Mouse (Mus musculus): ENCODE measurements around the gene Bri3. TPM values are rescaled to one million over a fixed set of nuclear protein-coding genes. Genes with fewer than 3 reads are reported as not detected.
A peak's percentile ranks its signal among the peaks of the same experiment; 100 is the strongest.

The Bri3 gene
- total RNA-seq, 2 experiments from 2014 or later: 33.8 to 35.6 TPM

GRCm38 (mm10) chr5:144258131-144258611, 13.9 kb downstream of the Bri3 start:
- peak; percentile 38 to 52 for DNase-seq
- intact Hi-C loops (cut with DNase I): loop anchor here (5.0 kb wide), 2 partner anchors 36 to 99 kb away; partner anchors contain the start of genes Baiap2l1 and Tecpr1

DNA sequence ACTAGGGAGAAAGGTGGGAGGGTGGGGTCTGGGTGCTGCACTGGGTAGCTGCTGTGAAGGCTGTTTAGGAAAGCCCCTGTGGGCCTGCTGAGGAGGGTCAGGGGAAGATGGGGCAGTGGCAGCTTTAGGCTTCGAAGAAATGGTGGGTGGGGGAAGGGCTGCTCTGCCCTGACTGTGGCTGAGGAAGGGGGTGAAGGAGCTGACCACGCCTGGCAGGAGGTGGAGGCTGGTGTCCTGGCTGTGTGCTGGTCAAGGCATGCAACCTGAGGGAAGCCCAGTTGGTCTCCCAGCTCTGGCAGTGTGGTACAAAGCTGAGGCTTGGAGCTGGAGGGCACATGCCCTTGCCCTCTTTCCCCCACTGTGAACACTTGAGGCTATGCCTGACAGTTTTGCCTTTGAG, 14.4 kb downstream of the Bri3 start:
- DNase-seq: no peak
- intact Hi-C loops (cut with DNase I): loop anchor here (5.0 kb wide), 2 partner anchors 36 to 99 kb away; partner anchors contain the start of genes Baiap2l1 and Tecpr1

- intact Hi-C loops (cut with DNase I): loop anchor here (5.0 kb wide), 2 partner anchors 37 to 98 kb away; partner anchors contain the start of genes Baiap2l1 and Tecpr1
- DNase-seq: no peak
These were observed 15.0 kb downstream of the Bri3 start for GRCm38 (mm10) chr5:144259228-144259627.

DNA sequence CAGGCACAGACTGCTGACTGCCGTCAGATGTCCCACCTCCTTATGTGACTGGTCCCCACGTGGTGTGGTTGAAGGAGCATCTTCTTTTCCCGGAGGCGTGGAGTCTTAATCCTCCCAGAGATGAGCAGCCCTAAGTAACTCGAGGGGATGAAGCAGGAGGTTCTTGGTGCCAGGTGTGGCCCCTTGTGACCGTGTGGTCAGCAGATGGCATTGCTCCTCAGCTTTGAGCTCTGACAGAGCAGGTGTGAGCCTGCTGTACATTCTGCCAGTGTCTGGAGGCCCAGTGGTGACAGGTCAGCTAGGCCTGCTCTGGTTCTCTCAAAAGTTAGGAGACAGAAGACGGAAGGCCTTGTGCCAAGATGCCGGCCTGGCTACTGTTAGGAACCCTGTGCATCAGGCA, 16.2 kb downstream of the Bri3 start:
- intact Hi-C loops (cut with DNase I): no loop called here
- DNase-seq: no peak

GRCm38 (mm10) chr5:144261309-144261708, 17.1 kb downstream of the Bri3 start:
- intact Hi-C loops (cut with DNase I): no loop called here
- no peak for DNase-seq

GRCm38 (mm10) chr5:144261829-144262228, 17.6 kb downstream of the Bri3 start:
- intact Hi-C loops (cut with DNase I): no loop called here
- DNase-seq: no peak

DNA sequence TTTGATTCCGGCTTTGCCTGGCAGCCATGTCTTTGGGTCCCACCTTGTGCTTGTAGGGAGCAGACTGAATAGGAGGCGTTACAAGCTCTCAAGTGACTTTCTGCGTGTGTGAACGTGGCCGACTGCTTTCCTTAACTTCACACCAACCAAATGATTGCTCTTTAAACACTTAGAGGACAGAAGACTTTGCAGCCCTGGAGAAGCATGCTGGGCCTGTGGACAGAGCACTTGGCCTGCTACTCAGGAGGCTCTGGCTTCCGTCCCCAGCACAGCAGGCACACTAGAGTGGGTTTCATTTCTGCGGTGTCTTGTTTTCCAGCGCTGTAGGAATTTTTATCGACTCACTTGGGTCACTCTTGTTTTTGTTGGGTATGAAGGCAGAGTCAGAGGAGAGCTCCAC, 18.8 kb downstream of the Bri3 start:
- intact Hi-C loops (cut with DNase I): no loop called here
- no peak for DNase-seq

DNA sequence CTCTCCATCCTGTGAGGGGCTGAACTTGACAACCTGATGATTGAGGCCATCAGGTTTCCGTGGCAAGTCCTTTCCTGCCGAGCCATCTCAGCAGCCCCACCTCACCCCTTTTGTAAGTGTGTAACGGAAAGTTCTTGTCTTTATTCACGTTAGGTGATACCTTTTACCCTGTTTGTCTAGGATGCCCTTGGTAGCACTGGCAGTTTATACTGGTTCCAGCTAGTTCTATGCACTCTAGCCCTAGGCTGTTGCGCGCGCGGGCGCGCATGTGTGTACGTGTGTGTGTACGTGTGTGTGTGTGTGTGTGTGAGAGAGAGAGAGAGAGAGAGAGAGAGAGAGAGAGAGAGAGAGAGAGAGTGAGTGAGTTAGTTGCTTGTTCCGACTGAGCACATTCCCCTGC, 19.3 kb downstream of the Bri3 start:
- DNase-seq: no peak
- intact Hi-C loops (cut with DNase I): no loop called here

DNA sequence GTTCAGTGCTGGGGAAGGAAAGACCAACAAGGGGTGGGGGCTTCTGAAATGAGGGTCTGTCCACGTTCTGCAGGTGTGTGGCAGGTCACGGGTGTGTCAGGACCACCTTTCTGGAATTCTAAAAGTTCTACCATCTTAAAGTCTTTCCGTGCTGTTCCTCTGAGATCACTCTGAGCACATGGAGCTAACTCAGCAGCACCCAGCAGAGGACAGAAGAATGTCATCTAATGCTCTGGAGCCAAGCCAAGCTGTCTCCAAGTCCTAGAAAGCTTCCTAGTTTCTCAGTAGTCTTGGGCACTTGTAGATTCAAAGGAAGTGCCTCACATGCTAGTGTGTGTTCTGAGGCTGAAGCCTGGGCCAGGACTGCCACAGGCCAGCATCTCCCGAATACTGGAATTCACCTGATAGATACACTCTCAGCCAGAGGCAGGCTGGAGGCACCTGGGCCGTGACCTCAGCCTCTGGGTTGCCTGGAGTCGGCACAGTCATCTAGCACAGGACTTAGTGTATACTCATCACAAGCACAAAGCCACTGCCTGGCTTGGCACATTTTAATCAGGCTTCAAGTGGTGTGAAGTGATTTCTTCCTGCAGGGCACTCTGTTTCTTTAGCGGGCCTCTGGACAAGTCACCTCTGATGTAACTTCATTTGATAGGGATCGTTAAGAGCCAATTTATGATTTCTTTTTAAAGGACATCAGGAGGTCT, 23.5 kb downstream of the Bri3 start:
- peak in 1 of 2 experiments; percentile 40 for DNase-seq
- intact Hi-C loops (cut with DNase I): no loop called here

- DNase-seq: no peak
- intact Hi-C loops (cut with DNase I): no loop called here
These were observed 25.7 kb downstream of the Bri3 start for GRCm38 (mm10) chr5:144269926-144270325.

DNA sequence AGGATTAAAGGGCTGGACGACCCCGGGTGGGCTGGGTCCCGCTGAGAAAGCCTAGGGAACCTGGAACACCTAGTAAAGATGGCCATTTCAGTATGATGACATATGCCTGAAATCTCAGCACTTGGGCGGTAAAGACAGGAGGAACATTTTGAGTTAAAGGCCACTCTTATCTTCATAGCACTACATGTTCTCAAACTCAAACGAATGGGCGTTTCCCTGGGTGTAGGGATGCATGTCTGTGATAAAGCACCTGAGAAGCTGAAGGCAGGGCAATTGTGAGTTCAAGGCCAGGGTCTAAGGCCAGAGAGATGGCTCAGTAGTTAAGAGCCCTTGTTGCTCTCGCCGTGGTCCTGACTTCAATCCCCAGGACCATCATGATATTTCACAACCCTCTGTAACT, 26.2 kb downstream of the Bri3 start:
- no peak for DNase-seq
- intact Hi-C loops (cut with DNase I): no loop called here

DNA sequence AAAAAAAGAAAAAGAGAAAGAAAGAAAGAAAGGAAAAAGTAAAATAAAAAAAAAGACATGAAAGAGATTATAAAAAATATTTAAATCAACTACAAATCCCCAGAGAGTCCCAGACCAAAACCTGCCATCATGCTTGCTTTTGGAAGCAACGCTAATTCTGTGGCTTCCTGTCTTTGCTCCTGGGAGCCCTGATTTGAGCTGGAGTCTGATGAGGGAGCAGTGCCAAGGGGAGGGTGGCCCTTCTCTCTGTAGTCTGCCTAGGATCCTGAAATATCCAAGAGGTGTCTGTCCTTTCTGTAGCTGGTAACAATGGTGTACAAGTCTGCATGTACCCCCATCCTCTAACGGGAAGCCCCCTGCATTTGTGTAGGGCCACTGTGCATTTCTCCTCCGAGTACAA, 26.9 kb downstream of the Bri3 start:
- intact Hi-C loops (cut with DNase I): no loop called here
- no peak for DNase-seq

GRCm38 (mm10) chr5:144271772-144272171, 27.5 kb downstream of the Bri3 start:
- no peak for DNase-seq
- intact Hi-C loops (cut with DNase I): no loop called here

DNA sequence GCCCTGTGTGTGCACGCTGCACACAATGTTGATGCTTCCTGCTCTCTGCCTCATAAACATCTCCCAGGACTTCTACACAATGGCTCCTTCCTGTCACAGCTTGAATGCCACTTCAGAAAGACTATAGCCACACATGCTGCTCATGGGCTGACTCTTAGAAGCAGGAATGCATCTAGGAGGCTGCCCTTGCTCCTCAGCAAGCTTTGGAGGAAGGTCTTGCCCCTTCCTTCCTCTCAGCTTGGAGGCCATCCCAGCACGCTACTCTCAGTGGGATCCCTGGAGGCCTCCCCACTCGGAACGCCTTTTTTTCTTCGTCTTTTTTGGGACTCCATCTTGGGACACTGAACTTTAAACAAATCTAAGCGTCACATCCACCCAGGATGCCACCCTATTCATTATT, 30.7 kb downstream of the Bri3 start:
- no peak for DNase-seq
- intact Hi-C loops (cut with DNase I): no loop called here

- intact Hi-C loops (cut with DNase I): no loop called here
- DNase-seq: peak in 1 of 2 experiments; percentile 15
These were observed 32.8 kb downstream of the Bri3 start for GRCm38 (mm10) chr5:144276898-144277630.

DNA sequence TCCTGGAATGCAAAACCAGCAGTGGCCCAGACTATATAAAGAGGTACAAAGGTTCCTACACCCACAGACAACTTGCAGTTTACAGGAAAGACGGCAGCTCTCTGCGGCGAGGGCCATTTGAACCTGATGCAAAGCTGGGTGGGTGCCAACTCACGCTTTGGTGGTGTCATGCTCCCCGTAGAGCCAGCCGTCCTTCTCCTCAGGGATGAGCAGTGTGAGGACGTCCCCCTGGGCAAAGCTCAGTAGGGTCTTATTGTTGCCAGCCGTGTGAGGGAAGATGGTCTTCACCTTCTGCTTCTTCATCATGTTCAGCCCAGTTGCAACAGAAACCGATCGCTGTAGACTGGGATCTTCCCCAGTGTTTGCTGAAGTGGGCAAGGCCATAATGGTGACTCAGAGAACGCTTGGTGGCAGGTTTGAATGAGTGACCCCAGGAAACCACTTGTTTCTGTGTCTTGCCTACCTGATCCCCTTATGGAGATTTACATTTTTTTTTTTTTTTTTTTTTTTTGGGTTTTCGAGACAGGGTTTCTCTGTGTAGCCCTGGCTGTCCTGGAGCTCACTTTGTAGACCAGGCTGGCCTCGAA, 34.2 kb downstream of the Bri3 start:
- DNase-seq: peak in 1 of 2 experiments; percentile 8
- intact Hi-C loops (cut with DNase I): no loop called here

- no peak for DNase-seq
- intact Hi-C loops (cut with DNase I): no loop called here
These were observed 34.9 kb downstream of the Bri3 start for GRCm38 (mm10) chr5:144279081-144279541.

DNA sequence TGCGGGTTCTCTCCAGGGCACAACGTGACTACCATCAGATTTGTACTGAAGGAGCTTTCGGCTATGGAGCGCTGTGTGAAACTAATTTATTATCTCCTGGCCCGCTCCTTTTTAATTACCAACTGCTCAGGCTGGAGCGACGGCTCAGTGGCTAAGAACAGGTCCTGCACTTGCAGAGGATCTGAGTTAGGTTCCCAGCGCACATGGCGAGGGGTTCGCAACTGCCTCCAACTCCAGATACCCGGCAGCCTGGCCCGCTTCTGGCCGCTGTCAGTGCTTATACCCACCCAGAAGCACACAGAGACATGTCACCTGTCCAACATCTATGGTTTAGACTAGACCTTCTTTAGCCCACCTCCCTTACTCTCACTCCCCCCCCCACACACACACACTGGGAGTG, 35.7 kb downstream of the Bri3 start:
- intact Hi-C loops (cut with DNase I): no loop called here
- DNase-seq: no peak

- DNase-seq: no peak
- intact Hi-C loops (cut with DNase I): no loop called here
These were observed 38.4 kb downstream of the Bri3 start for GRCm38 (mm10) chr5:144282470-144283260.

DNA sequence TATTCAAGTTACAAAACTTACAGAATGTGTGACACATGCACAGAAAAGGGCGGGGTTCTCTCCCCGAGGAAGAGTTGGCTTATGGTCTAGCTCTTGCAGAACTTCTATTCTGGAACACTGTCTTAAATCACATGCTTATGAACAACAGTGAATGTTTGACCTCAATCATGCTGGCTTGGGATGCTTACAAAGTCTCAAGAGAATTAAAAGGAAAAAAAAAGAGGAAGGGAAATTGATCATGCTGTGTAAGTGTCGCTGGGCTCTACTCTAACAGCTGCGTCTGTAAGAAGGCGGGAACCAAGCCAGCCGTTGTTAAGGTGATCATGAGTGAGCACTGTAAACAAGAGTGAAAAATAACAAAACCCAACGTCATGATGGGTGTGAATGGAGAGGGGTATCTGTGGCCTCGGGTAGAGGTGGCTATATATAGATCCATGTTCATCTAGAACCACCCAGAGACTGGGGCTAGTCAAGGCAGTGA, 39.4 kb downstream of the Bri3 start:
- intact Hi-C loops (cut with DNase I): no loop called here
- DNase-seq: no peak
